ENCODE assay signal across 20 mouse cellular contexts in the genomic region with DNA sequence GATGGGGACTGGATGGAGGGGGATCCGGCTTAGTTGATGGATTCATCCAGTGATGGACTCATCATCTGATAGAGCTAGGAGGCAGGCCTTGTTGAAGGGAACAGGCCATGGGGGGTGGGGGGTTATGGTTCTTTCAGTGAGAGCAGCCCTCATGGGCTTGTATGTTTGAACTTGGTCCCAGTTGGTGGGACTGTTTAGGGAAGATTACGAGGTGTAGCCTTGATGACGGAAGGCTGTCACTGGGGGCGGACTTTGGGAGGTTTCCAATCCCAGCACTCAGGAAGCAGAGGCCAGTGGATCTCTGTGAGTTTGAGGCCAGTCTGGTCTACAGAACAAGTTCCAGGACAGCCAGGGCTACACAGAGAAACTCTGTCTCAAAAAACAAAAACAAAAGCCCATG.
A peak's percentile ranks its signal among the peaks of the same experiment; 100 is the strongest.
DNase-seq lines count a peak whose midpoint lies in the region; ATAC-seq and TF ChIP-seq lines count a peak whose summit lies in the region.
"Had no signal": no experiment of that assay in that cellular context is flagged by ENCODE, and none has a peak within 500 bp of the region (broad histone marks: within the 10 kb centered on the region; RNA-seq: fewer than 3 reads in every experiment).

No protein-coding gene starts in this region.

- H3K4me2 ChIP-seq in hindbrain, embryonic 13.5 days = no peak overlapping the region
- H3K4me2 ChIP-seq in hindbrain, embryonic 11.5 days (replicated peaks; ENCODE audit: low read depth, low read length) = no peak overlapping the region
- no peak overlapping the region for H3K4me2 ChIP-seq in liver, embryonic 12.5 days
- no peak overlapping the region for H3K4me2 ChIP-seq in liver, embryonic 11.5 days
- H3K4me2 ChIP-seq in liver, embryonic 15.5 days = 0 out of 2 replicates have a peak overlapping the region, but pooled peaks have one; percentile 55
- H3K4me2 ChIP-seq: embryonic facial prominence, embryonic 15.5 days; heart, embryonic 13.5 days; midbrain, embryonic 11.5 days had no signal

- no peak for TF ChIP-seq CTCF in MEL (IDR thresholded peaks at IDR 0.05 in 2 of 3, conservative IDR thresholded peaks at IDR 0.05 in 1 of 3; ENCODE audit: control insufficient read depth in 1 of 3, insufficient read depth in 1 of 3, low read depth in 2 of 3, low read length in 3 of 3, poor library complexity in 1 of 3, severe bottlenecking in 1 of 3)

- no peak for TF ChIP-seq POLR2A in MEL (IDR thresholded peaks at IDR 0.05; ENCODE audit: control insufficient read depth in 1 of 2, insufficient read depth in 1 of 2, low read depth in 1 of 2, low read length in 2 of 2, poor library complexity in 1 of 2)

- H3K27ac ChIP-seq in hindbrain, embryonic 13.5 days = peak overlapping the region; percentile 61; the same call in 1 of the 2 replicates
- no peak overlapping the region for H3K27ac ChIP-seq in hindbrain, embryonic 11.5 days (ENCODE audit: low read depth, low read length)
- peak overlapping the region; percentile 91 for H3K27ac ChIP-seq in liver, embryonic 12.5 days
- no peak overlapping the region for H3K27ac ChIP-seq in liver, embryonic 11.5 days (ENCODE audit: low read depth, low read length)
- H3K27ac ChIP-seq in MEL (ENCODE audit: control insufficient read depth, low read depth, low read length) = peak overlapping the region; percentile 84
- peak overlapping the region; percentile 90 for H3K27ac ChIP-seq in liver, embryonic 15.5 days (replicated peaks)
- H3K27ac ChIP-seq: embryonic facial prominence, embryonic 15.5 days; heart, adult 2 months; heart, embryonic 13.5 days; limb, embryonic 10.5 days; macrophage had no signal

- no peaks in the 10 kb centered on the region for H3K79me2 ChIP-seq in MEL (ENCODE audit: control insufficient read depth, insufficient read depth, low read length, poor library complexity)

- peak in 1 of 2 experiments; percentile 53; a peak in 2 of 4 replicates for TF ChIP-seq EP300 in MEL (IDR thresholded peaks at IDR 0.05; ENCODE audit: low read depth in 1 of 2, low read length in 2 of 2)

- H3K36me3 ChIP-seq in hindbrain, embryonic 13.5 days = no peaks in the 10 kb centered on the region
- no peaks in the 10 kb centered on the region for H3K36me3 ChIP-seq in hindbrain, embryonic 11.5 days (ENCODE audit: control insufficient read depth, insufficient read depth, low read length)
- no peaks in the 10 kb centered on the region for H3K36me3 ChIP-seq in liver, embryonic 12.5 days
- no peaks in the 10 kb centered on the region for H3K36me3 ChIP-seq in liver, embryonic 11.5 days (ENCODE audit: control insufficient read depth, insufficient read depth, low read length)
- H3K36me3 ChIP-seq in MEL (ENCODE audit: control insufficient read depth in 1 of 2, insufficient read depth in 2 of 2, low read length in 2 of 2) = peaks cover 0 to 47% of the 10 kb centered on the region in 2 experiments; a peak in 2 of 4 replicates
- no peaks in the 10 kb centered on the region for H3K36me3 ChIP-seq in liver, embryonic 15.5 days (replicated peaks)
- H3K36me3 ChIP-seq: embryonic facial prominence, embryonic 15.5 days; heart, embryonic 13.5 days; limb, embryonic 10.5 days had no signal

- H3K4me3 ChIP-seq in hindbrain, embryonic 13.5 days = no peak overlapping the region
- H3K4me3 ChIP-seq in hindbrain, embryonic 11.5 days (ENCODE audit: low read depth, low read length) = no peak overlapping the region
- H3K4me3 ChIP-seq in liver, embryonic 12.5 days = no peak overlapping the region
- H3K4me3 ChIP-seq in liver, embryonic 11.5 days (ENCODE audit: low read depth, low read length) = no peak overlapping the region
- peak overlapping the region in 1 of 2 experiments; percentile 5; a peak in 1 of 4 replicates for H3K4me3 ChIP-seq in MEL (ENCODE audit: control insufficient read depth in 1 of 2, insufficient read depth in 1 of 2, low read depth in 2 of 2, low read length in 2 of 2)
- no peak overlapping the region for H3K4me3 ChIP-seq in liver, embryonic 15.5 days (replicated peaks)
- H3K4me3 ChIP-seq: embryonic facial prominence, embryonic 15.5 days; heart, adult 2 months; heart, embryonic 13.5 days; limb, embryonic 10.5 days had no signal

- no peaks in the 10 kb centered on the region for H3K9me3 ChIP-seq in hindbrain, embryonic 13.5 days
- H3K9me3 ChIP-seq in hindbrain, embryonic 11.5 days (ENCODE audit: control insufficient read depth, low read length) = no peaks in the 10 kb centered on the region
- H3K9me3 ChIP-seq in liver, embryonic 12.5 days (replicated peaks) = no peaks in the 10 kb centered on the region
- H3K9me3 ChIP-seq in liver, embryonic 11.5 days (ENCODE audit: control insufficient read depth, low read length) = no peaks in the 10 kb centered on the region
- H3K9me3 ChIP-seq in MEL (replicated peaks; ENCODE audit: insufficient read depth, low read length) = no peaks in the 10 kb centered on the region
- H3K9me3 ChIP-seq in liver, embryonic 15.5 days (replicated peaks) = no peaks in the 10 kb centered on the region
- H3K9me3 ChIP-seq: embryonic facial prominence, embryonic 15.5 days; heart, embryonic 13.5 days; limb, embryonic 10.5 days had no signal

- H3K27me3 ChIP-seq in hindbrain, embryonic 13.5 days = no peaks in the 10 kb centered on the region
- H3K27me3 ChIP-seq in hindbrain, embryonic 11.5 days (ENCODE audit: control insufficient read depth, insufficient read depth, low read length) = no peaks in the 10 kb centered on the region
- no peaks in the 10 kb centered on the region for H3K27me3 ChIP-seq in liver, embryonic 12.5 days (replicated peaks)
- H3K27me3 ChIP-seq in liver, embryonic 11.5 days (replicated peaks; ENCODE audit: control insufficient read depth, insufficient read depth, low read length) = 0 out of 2 replicates have a peak, but pooled peaks cover 4% of the 10 kb centered on the region
- no peaks in the 10 kb centered on the region for H3K27me3 ChIP-seq in MEL (ENCODE audit: control insufficient read depth in 1 of 2, insufficient read depth in 2 of 2, low read length in 2 of 2)
- H3K27me3 ChIP-seq in liver, embryonic 15.5 days = no peaks in the 10 kb centered on the region
- H3K27me3 ChIP-seq: embryonic facial prominence, embryonic 15.5 days; heart, embryonic 13.5 days had no signal

- WGBS in hindbrain, embryonic 13.5 days = 79% methylated on average over 4 of the region's 4 CpGs
- 88% methylated on average over 4 of the region's 4 CpGs for WGBS in hindbrain, embryonic 11.5 days
- WGBS in liver, embryonic 12.5 days (ENCODE audit: insufficient replicate concordance) = 69% methylated on average over 4 of the region's 4 CpGs
- 80% methylated on average over 4 of the region's 4 CpGs for WGBS in liver, embryonic 11.5 days
- 48% methylated on average over 4 of the region's 4 CpGs for WGBS in liver, embryonic 15.5 days (ENCODE audit: insufficient replicate concordance)

- TF ChIP-seq RAD21 in MEL (IDR thresholded peaks at IDR 0.05; ENCODE audit: low read depth, low read length) = no peak

- no peak for ATAC-seq in hindbrain, embryonic 13.5 days (ENCODE audit: low FRiP score)
- ATAC-seq in hindbrain, embryonic 11.5 days (ENCODE audit: low FRiP score) = no peak
- ATAC-seq in liver, embryonic 12.5 days = no peak
- no peak for ATAC-seq in liver, embryonic 11.5 days (replicated peaks; ENCODE audit: low FRiP score)
- ATAC-seq in liver, embryonic 15.5 days (ENCODE audit: insufficient read depth) = no peak
- no peak for ATAC-seq in monocyte, adult 5-6 weeks (replicated peaks; ENCODE audit: insufficient number of reproducible peaks, low FRiP score, low TSS enrichment, poor library complexity, severe bottlenecking)

- H3K4me1 ChIP-seq in hindbrain, embryonic 13.5 days (replicated peaks) = peaks cover 40% of the 10 kb centered on the region
- H3K4me1 ChIP-seq in hindbrain, embryonic 11.5 days (replicated peaks; ENCODE audit: control insufficient read depth, insufficient read depth, low read length) = no peaks in the 10 kb centered on the region
- H3K4me1 ChIP-seq in liver, embryonic 12.5 days = peaks cover 79% of the 10 kb centered on the region
- peaks cover 28% of the 10 kb centered on the region for H3K4me1 ChIP-seq in liver, embryonic 11.5 days (replicated peaks; ENCODE audit: control insufficient read depth, insufficient read depth, low read length)
- peaks cover 26 to 52% of the 10 kb centered on the region in 2 experiments for H3K4me1 ChIP-seq in MEL (ENCODE audit: control insufficient read depth in 1 of 2, insufficient read depth in 2 of 2, low read length in 2 of 2)
- peaks cover 86% of the 10 kb centered on the region for H3K4me1 ChIP-seq in liver, embryonic 15.5 days (replicated peaks)
- H3K4me1 ChIP-seq: embryonic facial prominence, embryonic 15.5 days had no signal

- no peak overlapping the region for H3K9ac ChIP-seq in hindbrain, embryonic 13.5 days
- no peak overlapping the region for H3K9ac ChIP-seq in hindbrain, embryonic 11.5 days (ENCODE audit: low read depth, low read length)
- H3K9ac ChIP-seq in liver, embryonic 12.5 days = peak overlapping the region; percentile 49
- no peak overlapping the region for H3K9ac ChIP-seq in liver, embryonic 11.5 days (ENCODE audit: low read depth, low read length)
- H3K9ac ChIP-seq in MEL (ENCODE audit: control insufficient read depth, low read depth, low read length, poor library complexity, severe bottlenecking) = peak overlapping the region; percentile 26
- peak overlapping the region; percentile 35; the same call in 1 of the 2 replicates for H3K9ac ChIP-seq in liver, embryonic 15.5 days
- H3K9ac ChIP-seq: embryonic facial prominence, embryonic 15.5 days; heart, embryonic 13.5 days had no signal

- no peak for DNase-seq in hindbrain, embryonic 11.5 days (ENCODE audit: low spot score)
- no peak for DNase-seq in liver, embryonic 11.5 days (ENCODE audit: low spot score)
- peak; percentile 66 for DNase-seq in MEL (ENCODE audit: low read depth, low spot score)
- DNase-seq in retina, postnatal 1 day = no peak
- DNase-seq: adrenal gland, postnatal 25 days; cerebellum, adult 9-10 months; gastrocnemius, postnatal 25 days; heart, adult 2 months; heart, postnatal 14 days; kidney, adult 18-20 months; kidney, postnatal 4 days had no signal

TF ChIP-seq in MEL, 35 proteins besides CTCF, POLR2A, EP300 and RAD21:
- TF ChIP-seq TCF12 (IDR thresholded peaks at IDR 0.05; ENCODE audit: low read depth, low read length) = peak; percentile 35; the same call in 1 of the 2 replicates
- no peak for TF ChIP-seq NRF1 (IDR thresholded peaks at IDR 0.05; ENCODE audit: insufficient read depth, low read depth, low read length, poor library complexity, severe bottlenecking)
- no peak for TF ChIP-seq CHD1 (IDR thresholded peaks at IDR 0.05; ENCODE audit: low read depth, low read length)
- no peak for TF ChIP-seq ELF1 (IDR thresholded peaks at IDR 0.05; ENCODE audit: low read depth, low read length)
- peak; percentile 44; the same call in 1 of the 2 replicates for TF ChIP-seq TAL1 (IDR thresholded peaks at IDR 0.05; ENCODE audit: low read length)
- 0 out of 2 replicates have a peak, but pooled peaks have one; percentile 32 for TF ChIP-seq ETS1 (IDR thresholded peaks at IDR 0.05; ENCODE audit: low read depth, low read length)
- TF ChIP-seq TBP (IDR thresholded peaks at IDR 0.05; ENCODE audit: low read depth, low read length) = 0 out of 2 replicates have a peak, but pooled peaks have one; percentile 3
- TF ChIP-seq KAT2A (conservative IDR thresholded peaks at IDR 0.05; ENCODE audit: low read depth, low read length) = no peak
- TF ChIP-seq POLR2AphosphoS2 (IDR thresholded peaks at IDR 0.05; ENCODE audit: low read length) = no peak
- TF ChIP-seq HCFC1 (IDR thresholded peaks at IDR 0.05; ENCODE audit: low read depth, low read length) = no peak

Comparison
In these comparisons a context has a peak if more than half of its experiments do, and no peak if none do; other contexts are left out.
1. H3K27ac ChIP-seq: peak in hindbrain, embryonic 13.5 days (single experiment), liver, embryonic 12.5 days (single experiment), MEL (single experiment) and liver, embryonic 15.5 days (single experiment); none in hindbrain, embryonic 11.5 days (single experiment) and liver, embryonic 11.5 days (single experiment).
2. H3K9ac ChIP-seq: peak in liver, embryonic 12.5 days (single experiment), MEL (single experiment) and liver, embryonic 15.5 days (single experiment); none in hindbrain, embryonic 13.5 days (single experiment), hindbrain, embryonic 11.5 days (single experiment) and liver, embryonic 11.5 days (single experiment).